In genomic region chr11:98783236-98783696, GRCm38 (mm10) we compare ENCODE assay signal across 1 mouse cellular context.
TF ChIP-seq lines count a peak whose summit lies in the region.

No protein-coding gene starts in this region.

TF ChIP-seq in MEL, 35 proteins besides CTCF, POLR2A, EP300 and RAD21 (continued from another document):
- no peak for TF ChIP-seq CHD2 (IDR thresholded peaks at IDR 0.05; ENCODE audit: low read length)
- no peak for TF ChIP-seq POLR2AphosphoS5 (IDR thresholded peaks at IDR 0.05; ENCODE audit: borderline replicate concordance, low read depth, low read length)
- no peak for TF ChIP-seq GABPA (IDR thresholded peaks at IDR 0.05; ENCODE audit: low read depth, low read length)
- TF ChIP-seq RCOR1 (IDR thresholded peaks at IDR 0.05; ENCODE audit: low read depth, low read length): peak; percentile 56
- no peak for TF ChIP-seq POLR2AphosphoS2 (IDR thresholded peaks at IDR 0.05; ENCODE audit: low read length)
- peak in 1 of 2 experiments; percentile 72; a peak in 3 of 4 replicates for TF ChIP-seq USF2 (IDR thresholded peaks at IDR 0.05; ENCODE audit: borderline replicate concordance in 1 of 2, insufficient read depth in 1 of 2, low read depth in 1 of 2, low read length in 2 of 2)
- no peak for TF ChIP-seq ZKSCAN1 (IDR thresholded peaks at IDR 0.05; ENCODE audit: low read depth, low read length)
- TF ChIP-seq ELF1 (IDR thresholded peaks at IDR 0.05; ENCODE audit: low read depth, low read length): no peak
- TF ChIP-seq MEF2A (IDR thresholded peaks at IDR 0.05; ENCODE audit: extremely low read depth, insufficient replicate concordance, low read depth, low read length, poor library complexity, severe bottlenecking): no peak
- TF ChIP-seq TBP (IDR thresholded peaks at IDR 0.05; ENCODE audit: low read depth, low read length): 0 out of 2 replicates have a peak, but pooled peaks have one; percentile 30
- TF ChIP-seq MYC (IDR thresholded peaks at IDR 0.05; ENCODE audit: low read depth, low read length): peak; percentile 83; the same call in 1 of the 2 replicates
- TF ChIP-seq E2F4 (IDR thresholded peaks at IDR 0.05; ENCODE audit: borderline replicate concordance, low read depth, low read length): no peak
- TF ChIP-seq KAT2A (conservative IDR thresholded peaks at IDR 0.05; ENCODE audit: low read depth, low read length): no peak
- 0 out of 2 replicates have a peak, but pooled peaks have one; percentile 49 for TF ChIP-seq HCFC1 (IDR thresholded peaks at IDR 0.05; ENCODE audit: low read depth, low read length)
- TF ChIP-seq CHD1 (IDR thresholded peaks at IDR 0.05; ENCODE audit: low read depth, low read length): no peak
- no peak for TF ChIP-seq ZC3H11A (IDR thresholded peaks at IDR 0.05; ENCODE audit: low read depth, low read length)
- TF ChIP-seq TCF12 (IDR thresholded peaks at IDR 0.05; ENCODE audit: low read depth, low read length): peak; percentile 36; the same call in 1 of the 2 replicates
- peak; percentile 25; the same call in 1 of the 2 replicates for TF ChIP-seq SMC3 (IDR thresholded peaks at IDR 0.05; ENCODE audit: low read depth, low read length)
